In the genomic region with DNA sequence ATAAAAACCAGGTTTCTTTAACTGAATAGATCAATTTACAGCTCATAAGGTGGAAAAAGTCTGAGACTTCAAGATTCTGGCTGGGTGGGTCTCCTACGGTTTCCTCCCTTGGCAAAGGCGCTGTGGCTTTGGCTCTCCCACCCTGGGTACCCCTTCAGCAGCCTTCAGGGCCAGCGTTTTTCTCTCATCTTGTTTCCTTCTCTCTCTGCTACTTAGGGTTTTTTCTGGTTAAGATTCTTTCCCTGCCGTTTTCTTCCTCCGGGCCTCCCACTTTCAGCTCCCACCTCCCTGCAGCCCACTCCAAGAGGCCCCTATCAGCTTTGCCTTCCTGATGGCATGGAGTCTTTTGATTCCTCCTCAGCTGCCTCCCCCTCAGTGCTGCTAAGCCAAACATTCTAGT, we compare ENCODE assay signal across 14 mouse cellular contexts.
DNase-seq lines count a peak whose midpoint lies in the region; ATAC-seq lines count a peak whose summit lies in the region.
"Had no signal": no experiment of that assay in that cellular context is flagged by ENCODE, and none has a peak within 500 bp of the region (broad histone marks: within the 10 kb centered on the region; RNA-seq: fewer than 3 reads in every experiment).

No protein-coding gene starts in this region.

- no peaks in the 10 kb centered on the region for H3K36me3 ChIP-seq in heart, embryonic 11.5 days (ENCODE audit: control insufficient read depth, insufficient read depth, low read length)
- H3K36me3 ChIP-seq in kidney, embryonic 16.5 days (ENCODE audit: insufficient read depth, low read length) = no peaks in the 10 kb centered on the region
- H3K36me3 ChIP-seq in embryonic facial prominence, embryonic 10.5 days (replicated peaks) = no peaks in the 10 kb centered on the region
- H3K36me3 ChIP-seq in limb, embryonic 12.5 days = no peaks in the 10 kb centered on the region
- no peaks in the 10 kb centered on the region for H3K36me3 ChIP-seq in liver, embryonic 11.5 days (ENCODE audit: control insufficient read depth, insufficient read depth, low read length)
- H3K36me3 ChIP-seq: midbrain, embryonic 13.5 days had no signal

- ATAC-seq in heart, embryonic 11.5 days (replicated peaks; ENCODE audit: insufficient number of reproducible peaks, low FRiP score, low TSS enrichment) = no peak
- no peak for ATAC-seq in kidney, embryonic 16.5 days (ENCODE audit: low FRiP score, low TSS enrichment)
- ATAC-seq in limb, embryonic 12.5 days (ENCODE audit: insufficient number of reproducible peaks, insufficient read depth, low FRiP score, low TSS enrichment, low read depth) = 0 out of 2 replicates have a peak, but pooled peaks have one; percentile 46
- ATAC-seq in inflammation-experienced regulatory T-cells, adult 6 months = no peak
- no peak for ATAC-seq in liver, embryonic 11.5 days (replicated peaks; ENCODE audit: low FRiP score)
- ATAC-seq: midbrain, embryonic 13.5 days had no signal

- H3K27ac ChIP-seq in heart, embryonic 11.5 days (ENCODE audit: low read depth, low read length) = peak overlapping the region; percentile 12; the same call in 1 of the 2 replicates
- peak overlapping the region; percentile 65 for H3K27ac ChIP-seq in kidney, embryonic 16.5 days (ENCODE audit: low read length)
- H3K27ac ChIP-seq in embryonic facial prominence, embryonic 10.5 days (replicated peaks) = peak overlapping the region; percentile 80
- peak overlapping the region; percentile 88 for H3K27ac ChIP-seq in limb, embryonic 12.5 days
- no peak overlapping the region; the same call in 1 of the 2 replicates for H3K27ac ChIP-seq in liver, embryonic 11.5 days (ENCODE audit: low read depth, low read length)
- H3K27ac ChIP-seq: midbrain, embryonic 13.5 days had no signal

- H3K9ac ChIP-seq in heart, embryonic 11.5 days (ENCODE audit: low read depth, low read length) = no peak overlapping the region
- H3K9ac ChIP-seq in kidney, embryonic 16.5 days (replicated peaks; ENCODE audit: low read length) = no peak overlapping the region
- H3K9ac ChIP-seq in limb, embryonic 12.5 days (replicated peaks) = no peak overlapping the region
- no peak overlapping the region for H3K9ac ChIP-seq in liver, embryonic 11.5 days (ENCODE audit: low read depth, low read length)
- H3K9ac ChIP-seq: midbrain, embryonic 13.5 days had no signal

- no peak for DNase-seq in heart, postnatal 36 days
- no peak for DNase-seq in kidney, adult 18-20 months
- peak; percentile 39 for DNase-seq in embryonic facial prominence, embryonic 10.5 days (ENCODE audit: low spot score)
- DNase-seq in liver, embryonic 11.5 days (ENCODE audit: low spot score) = no peak
- DNase-seq: adrenal gland, adult 8-10 months; cerebellum, postnatal 14 days; kidney, adult 9 months; lung, adult 2 months; thymus, adult 18-20 months had no signal

- no peaks in the 10 kb centered on the region for H3K9me3 ChIP-seq in heart, embryonic 11.5 days (replicated peaks; ENCODE audit: control insufficient read depth, low read length)
- H3K9me3 ChIP-seq in kidney, embryonic 16.5 days (ENCODE audit: low read length) = no peaks in the 10 kb centered on the region
- H3K9me3 ChIP-seq in embryonic facial prominence, embryonic 10.5 days = peaks cover 4% of the 10 kb centered on the region; the same call in 1 of the 2 replicates
- no peaks in the 10 kb centered on the region for H3K9me3 ChIP-seq in limb, embryonic 12.5 days
- no peaks in the 10 kb centered on the region for H3K9me3 ChIP-seq in liver, embryonic 11.5 days (ENCODE audit: control insufficient read depth, low read length)
- H3K9me3 ChIP-seq: midbrain, embryonic 13.5 days had no signal

- WGBS in heart, embryonic 11.5 days (ENCODE audit: insufficient replicate concordance) = 31% methylated on average over 5 of the region's 5 CpGs
- WGBS in kidney, embryonic 16.5 days = 9% methylated on average over 5 of the region's 5 CpGs
- WGBS in embryonic facial prominence, embryonic 10.5 days = 38% methylated on average over 5 of the region's 5 CpGs
- 10% methylated on average over 5 of the region's 5 CpGs for WGBS in limb, embryonic 12.5 days
- 47% methylated on average over 5 of the region's 5 CpGs for WGBS in liver, embryonic 11.5 days

- no peak overlapping the region for H3K4me3 ChIP-seq in heart, embryonic 11.5 days (ENCODE audit: low read depth, low read length)
- H3K4me3 ChIP-seq in kidney, embryonic 16.5 days (ENCODE audit: low read length) = no peak overlapping the region
- no peak overlapping the region for H3K4me3 ChIP-seq in embryonic facial prominence, embryonic 10.5 days
- no peak overlapping the region for H3K4me3 ChIP-seq in limb, embryonic 12.5 days (replicated peaks)
- no peak overlapping the region for H3K4me3 ChIP-seq in liver, embryonic 11.5 days (ENCODE audit: low read depth, low read length)
- H3K4me3 ChIP-seq: midbrain, embryonic 13.5 days had no signal

- no peak overlapping the region for H3K4me2 ChIP-seq in heart, embryonic 11.5 days
- H3K4me2 ChIP-seq in kidney, embryonic 16.5 days (replicated peaks; ENCODE audit: low read depth, low read length) = no peak overlapping the region; the same call in 1 of the 2 replicates
- peak overlapping the region; percentile 26 for H3K4me2 ChIP-seq in limb, embryonic 12.5 days
- no peak overlapping the region for H3K4me2 ChIP-seq in liver, embryonic 11.5 days
- H3K4me2 ChIP-seq: midbrain, embryonic 13.5 days had no signal

- peaks cover 3% of the 10 kb centered on the region; the same call in 1 of the 2 replicates for H3K4me1 ChIP-seq in heart, embryonic 11.5 days (ENCODE audit: control insufficient read depth, insufficient read depth, low read length)
- H3K4me1 ChIP-seq in kidney, embryonic 16.5 days (ENCODE audit: insufficient read depth, low read length) = peaks cover 43% of the 10 kb centered on the region
- H3K4me1 ChIP-seq in embryonic facial prominence, embryonic 10.5 days = peaks cover 47% of the 10 kb centered on the region
- H3K4me1 ChIP-seq in limb, embryonic 12.5 days (replicated peaks) = peaks cover 53% of the 10 kb centered on the region
- no peaks in the 10 kb centered on the region for H3K4me1 ChIP-seq in liver, embryonic 11.5 days (replicated peaks; ENCODE audit: control insufficient read depth, insufficient read depth, low read length)

- intact Hi-C loops in heart, postnatal 36 days (cut with DNase I) = no loop called here

- H3K27me3 ChIP-seq in heart, embryonic 11.5 days (ENCODE audit: control insufficient read depth, insufficient read depth, low read length) = no peaks in the 10 kb centered on the region
- no peaks in the 10 kb centered on the region for H3K27me3 ChIP-seq in kidney, embryonic 16.5 days (ENCODE audit: insufficient read depth, low read length)
- H3K27me3 ChIP-seq in embryonic facial prominence, embryonic 10.5 days (replicated peaks; ENCODE audit: low read depth, poor library complexity, severe bottlenecking) = no peaks in the 10 kb centered on the region
- H3K27me3 ChIP-seq in limb, embryonic 12.5 days = no peaks in the 10 kb centered on the region
- no peaks in the 10 kb centered on the region for H3K27me3 ChIP-seq in liver, embryonic 11.5 days (replicated peaks; ENCODE audit: control insufficient read depth, insufficient read depth, low read length)
- H3K27me3 ChIP-seq: midbrain, embryonic 13.5 days had no signal
